Mouse (Mus musculus) activated CD4-positive, CD25-positive, alpha-beta regulatory T cell, adult 4 months (primary cell): Measurements from ENCODE around the gene A830031A19Rik. TPM values are rescaled to one million over a fixed set of nuclear protein-coding genes. Genes with fewer than 3 reads are reported as not detected.

ENCODE experiments used
- ATAC-seq: one replicate; pipeline ENCODE4 v1.8.0; 2017
- polyA plus RNA-seq, 2 experiments: library from polyadenylated mRNA; unstranded; fragments of 100-300 nt; shearing (Covaris generic); gene quantifications; one replicate each; pipeline ENCODE4 v1.2.1; 2017

Gene A830031A19Rik
- polyA plus RNA-seq, 2 experiments from 2014 or later = not detected

GRCm38 (mm10) chr11:24095656-24096353 is 21.0 kb upstream of the A830031A19Rik start:
- ATAC-seq = no peak

GRCm38 (mm10) chr11:24095236-24095635 is 20.4 kb upstream of the A830031A19Rik start:
- ATAC-seq = no peak

DNA sequence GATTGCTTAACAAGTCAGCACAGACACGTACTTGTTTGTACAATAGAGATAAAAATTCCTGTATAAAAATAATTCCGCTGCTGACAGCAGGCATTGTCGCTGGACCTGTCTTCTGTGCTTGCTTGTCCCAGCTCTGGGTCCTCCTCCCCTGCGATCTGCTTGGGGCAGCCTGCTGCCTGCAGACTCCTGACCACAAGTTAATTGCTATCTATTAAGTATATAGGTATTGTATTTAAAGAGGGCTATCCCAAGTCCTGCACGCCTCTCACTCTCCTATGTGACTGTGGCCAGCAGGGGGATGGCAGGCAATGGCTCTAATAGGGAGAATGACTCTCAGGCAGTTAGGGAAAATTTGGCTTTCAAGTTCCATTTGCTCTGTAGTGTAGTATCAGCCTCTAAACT is 19.2 kb upstream of the A830031A19Rik start:
- ATAC-seq = no peak

GRCm38 (mm10) chr11:24092618-24093017 is 17.8 kb upstream of the A830031A19Rik start:
- ATAC-seq = no peak

- ATAC-seq = no peak
These were observed 16.7 kb upstream of the A830031A19Rik start for GRCm38 (mm10) chr11:24091393-24092080.

GRCm38 (mm10) chr11:24090443-24090842 is 15.6 kb upstream of the A830031A19Rik start:
- ATAC-seq = no peak

DNA sequence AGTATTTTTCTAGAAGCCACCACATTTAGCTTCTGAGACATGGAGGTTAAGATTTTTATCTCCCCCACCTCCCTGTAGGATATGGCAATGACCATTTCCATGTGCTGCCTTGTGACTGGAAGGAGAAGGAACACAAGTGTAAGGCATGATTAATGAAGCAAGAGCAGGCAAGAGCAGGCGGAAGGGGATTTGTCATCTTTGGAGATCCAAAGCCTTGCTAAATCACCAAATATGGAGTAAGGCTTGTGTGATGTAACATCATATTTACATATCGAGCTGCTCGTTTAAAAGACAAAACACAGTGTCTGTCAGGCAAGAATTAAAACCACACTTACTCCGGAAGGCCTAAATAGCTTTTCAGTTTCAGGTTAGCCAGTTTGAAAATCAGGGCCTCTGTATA is 12.2 kb upstream of the A830031A19Rik start:
- ATAC-seq = no peak

DNA sequence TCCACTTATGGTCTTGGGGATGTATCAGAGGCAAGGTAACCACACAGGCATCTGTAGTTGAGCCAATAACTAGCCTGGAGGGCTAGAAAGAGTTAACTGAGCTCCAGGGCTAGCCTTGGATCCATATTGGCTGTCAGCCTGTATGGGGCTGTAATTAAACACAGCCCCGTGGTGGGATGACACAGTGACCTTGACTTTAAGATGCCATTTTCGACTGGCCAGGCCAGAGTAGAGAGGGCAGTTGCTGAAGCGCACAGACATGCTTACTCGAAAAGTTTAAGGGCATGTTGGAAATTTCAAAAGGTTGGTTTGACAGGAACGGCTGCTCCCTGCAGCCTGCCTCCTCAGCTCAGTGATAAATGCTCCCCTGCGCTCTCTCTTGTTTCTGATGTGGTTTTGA is 11.1 kb upstream of the A830031A19Rik start:
- ATAC-seq = no peak

DNA sequence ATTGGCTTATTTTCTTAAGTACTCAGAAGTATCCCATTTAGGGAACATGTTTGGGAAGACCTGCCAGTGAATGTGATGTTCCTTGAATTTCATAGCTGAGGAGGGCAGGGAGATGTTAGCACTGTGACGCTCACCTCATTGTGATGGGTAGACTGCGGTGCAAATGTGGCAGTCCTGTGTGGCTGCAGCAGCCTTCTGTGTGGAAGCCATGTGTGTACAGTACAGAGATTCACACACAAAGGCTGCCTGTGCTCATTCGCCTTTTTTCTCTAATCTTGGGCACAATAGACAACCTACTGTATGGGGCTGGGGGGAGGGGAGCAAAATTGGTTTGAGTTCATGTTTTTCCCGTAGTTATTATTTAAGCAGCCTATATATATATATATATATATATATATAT is 9.7 kb upstream of the A830031A19Rik start:
- no peak for ATAC-seq

DNA sequence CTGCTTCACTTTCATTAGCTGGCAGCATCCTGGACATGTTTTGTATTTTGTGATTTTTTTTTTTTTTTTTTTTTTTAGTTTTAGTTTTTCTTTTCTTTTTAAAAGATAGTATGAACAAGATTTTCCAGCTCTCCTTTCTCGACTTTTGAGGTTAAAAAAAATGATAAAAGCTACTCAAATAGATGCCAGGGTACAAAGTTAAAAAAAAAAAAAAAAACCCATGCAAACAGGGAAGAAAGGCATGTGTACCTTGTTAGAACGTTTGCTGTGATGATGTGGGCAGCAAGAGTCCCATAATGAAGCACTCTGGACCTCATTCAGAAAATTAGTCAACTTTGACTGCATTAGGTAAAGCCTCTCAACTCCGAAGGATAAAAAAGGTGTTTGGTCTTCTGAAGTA is 9.2 kb upstream of the A830031A19Rik start:
- no peak for ATAC-seq

GRCm38 (mm10) chr11:24083423-24083822 is 8.6 kb upstream of the A830031A19Rik start:
- ATAC-seq = no peak

DNA sequence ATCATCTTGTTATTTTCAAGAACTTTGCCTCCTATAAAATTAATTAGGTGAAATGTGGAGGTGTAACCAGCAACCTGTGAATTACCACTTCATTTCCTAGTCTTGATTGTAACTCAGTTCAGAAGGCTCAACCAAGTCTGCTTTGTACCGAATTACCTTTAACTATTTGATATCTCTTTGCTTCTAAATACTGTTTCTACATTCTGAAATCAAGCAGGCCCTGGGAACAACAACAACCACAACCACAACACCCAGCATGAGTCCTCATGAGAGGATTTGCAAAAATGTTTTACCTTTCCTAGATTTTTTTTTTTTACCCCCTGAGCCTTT is 8.2 kb upstream of the A830031A19Rik start:
- no peak for ATAC-seq

GRCm38 (mm10) chr11:24082385-24083075 is 7.7 kb upstream of the A830031A19Rik start:
- ATAC-seq = no peak

GRCm38 (mm10) chr11:24081687-24082384 is 7.0 kb upstream of the A830031A19Rik start:
- no peak for ATAC-seq

GRCm38 (mm10) chr11:24081016-24081686 is 6.3 kb upstream of the A830031A19Rik start:
- no peak for ATAC-seq

DNA sequence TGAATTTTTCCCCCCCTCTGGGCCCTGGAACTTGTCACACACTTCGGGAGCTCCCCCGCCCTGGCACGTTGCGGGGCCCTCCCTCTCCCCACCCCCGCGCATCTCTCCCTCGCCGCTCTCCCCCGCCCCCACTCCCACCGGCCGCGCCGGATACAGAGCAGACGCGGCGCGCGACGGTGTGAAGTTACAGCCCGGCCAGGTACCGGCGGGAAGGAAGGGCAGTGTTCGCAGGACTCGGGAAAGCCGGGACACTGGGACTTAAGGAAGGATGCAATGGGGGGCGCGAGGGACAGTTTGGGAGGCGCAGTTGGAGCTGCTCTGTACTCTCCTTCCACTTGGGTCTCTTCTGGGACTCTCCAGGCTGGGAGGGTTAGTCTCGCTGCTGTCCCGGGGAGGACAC is 5.7 kb upstream of the A830031A19Rik start:
- no peak for ATAC-seq

DNA sequence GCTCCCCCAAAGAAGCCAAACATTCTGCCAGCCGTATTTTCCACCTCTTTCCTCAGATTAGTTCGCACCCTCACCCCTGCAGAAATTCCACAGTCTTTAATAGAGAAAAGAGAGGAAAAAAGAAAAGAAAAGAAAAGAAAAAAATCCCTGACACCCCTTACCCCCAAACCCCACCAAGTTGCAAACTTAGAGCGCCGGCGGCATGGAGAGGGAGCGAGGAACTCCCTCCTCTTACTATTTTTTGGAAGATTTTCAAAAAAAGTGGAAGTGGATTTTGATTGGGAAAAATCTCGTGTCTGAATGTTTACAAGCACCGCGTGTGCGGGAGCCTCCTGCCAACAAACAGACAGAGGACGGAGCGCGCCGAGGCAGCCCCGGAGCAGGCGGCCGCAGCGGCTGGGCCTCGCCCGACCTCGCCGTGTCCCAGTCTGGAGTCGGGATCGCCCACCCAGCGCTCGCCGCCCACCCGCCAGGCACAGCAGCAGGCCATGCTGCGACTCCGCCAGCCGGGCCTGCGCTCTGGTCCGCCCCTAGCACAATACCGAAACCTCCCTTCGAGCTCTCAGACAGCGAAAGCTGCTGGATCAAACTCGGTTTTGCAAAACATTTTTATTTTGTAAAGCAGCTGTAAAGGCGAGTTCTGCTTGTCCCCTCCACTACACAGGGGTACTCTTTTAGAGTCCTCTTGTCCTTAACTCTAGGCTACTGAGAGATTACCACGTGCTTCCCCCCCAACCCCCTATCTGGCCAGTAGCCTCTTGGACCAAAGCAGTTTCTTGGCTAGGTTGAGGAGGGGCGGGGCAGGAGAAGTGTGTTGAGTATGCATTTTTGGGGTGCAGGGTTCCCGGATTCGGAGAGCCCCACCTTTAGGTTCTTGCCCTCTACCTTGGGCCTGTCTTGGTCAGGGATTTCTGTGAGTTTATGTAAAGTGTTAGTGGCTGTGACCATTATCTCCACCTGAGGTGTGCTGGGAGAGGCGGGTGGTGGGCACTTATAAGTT is 4.8 kb upstream of the A830031A19Rik start:
- no peak for ATAC-seq

DNA sequence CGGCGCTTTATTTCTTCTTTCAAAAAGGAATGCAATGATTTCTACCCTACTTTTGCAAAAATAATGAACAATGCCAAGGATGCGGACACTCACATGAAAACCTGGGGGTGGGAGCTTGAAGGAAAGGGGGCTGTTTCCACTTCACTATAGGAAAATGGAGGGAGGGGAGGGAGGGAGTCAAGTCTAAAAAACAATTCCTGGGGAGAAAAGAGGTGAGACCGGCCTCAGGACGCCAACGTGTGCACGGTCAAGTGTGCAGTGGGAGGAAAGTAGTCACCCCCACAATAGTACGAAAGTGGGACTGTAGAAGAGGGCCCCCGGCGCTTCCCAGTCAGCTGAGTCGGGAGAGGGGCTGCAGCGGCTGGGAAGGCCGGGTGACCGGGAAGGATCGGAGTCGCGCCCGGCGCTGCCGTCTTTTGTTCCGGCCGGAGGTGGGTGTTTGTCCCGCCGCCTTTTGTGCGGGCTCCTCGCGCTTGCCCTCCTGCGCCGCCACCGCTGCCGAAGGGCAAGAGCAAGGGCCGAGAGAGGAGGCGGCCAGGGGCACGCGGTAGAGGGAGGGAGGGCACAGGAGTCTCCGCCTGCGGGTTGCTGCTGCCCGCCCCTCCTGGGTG is 4.0 kb upstream of the A830031A19Rik start:
- ATAC-seq = no peak

DNA sequence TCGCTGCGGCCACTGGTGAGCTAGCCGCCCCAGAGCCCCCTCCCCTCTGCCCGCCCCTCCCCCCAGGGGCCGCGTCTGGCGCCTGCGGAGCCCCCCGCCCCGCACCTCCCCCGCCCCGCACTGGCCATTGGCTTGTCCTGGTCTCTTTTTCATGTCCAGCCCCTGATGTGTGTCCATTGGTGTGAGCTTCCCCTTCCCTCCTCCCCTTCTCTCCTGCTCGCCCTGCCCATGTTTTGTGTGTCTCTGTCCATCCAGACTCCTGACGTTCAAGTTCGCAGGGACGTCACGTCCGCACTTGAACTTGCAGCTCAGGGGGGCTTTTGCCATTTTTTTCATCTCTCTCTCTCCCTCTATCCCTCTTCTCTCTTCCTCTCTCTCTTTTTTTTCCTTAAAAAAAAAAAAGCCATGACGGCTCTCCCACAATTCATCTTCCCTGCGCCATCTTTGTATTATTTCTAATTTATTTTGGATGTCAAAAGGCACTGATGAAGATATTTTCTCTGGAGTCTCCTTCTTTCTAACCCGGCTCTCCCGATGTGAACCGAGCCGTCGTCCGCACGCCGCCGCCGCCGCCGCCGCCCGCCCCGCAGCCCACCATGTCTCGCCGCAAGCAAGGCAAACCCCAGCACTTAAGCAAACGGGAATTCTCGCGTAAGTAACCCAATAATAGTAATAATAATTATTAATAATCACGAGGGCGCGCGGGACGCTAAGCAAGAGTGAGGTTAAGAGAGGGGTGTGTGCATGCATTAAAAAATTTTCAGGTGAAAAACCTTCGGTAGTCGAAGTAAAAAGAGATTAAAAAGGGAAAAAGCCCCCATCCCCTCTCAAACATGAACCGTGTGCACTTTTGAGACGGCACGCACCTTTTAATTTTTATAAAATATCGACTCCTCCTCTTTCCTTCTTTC is 3.2 kb upstream of the A830031A19Rik start, which contains the start of gene Bcl11a:
TSS of gene Bcl11a (plus strand) at position 262 of the 911 bp plus-strand sequence.
- no peak for ATAC-seq
